Mouse (Mus musculus) kidney, postnatal 0 days (tissue): ENCODE data around the gene Uba6. TPM values are rescaled to one million over a fixed set of nuclear protein-coding genes. Genes with fewer than 3 reads are reported as not detected.

ENCODE experiments used
- ATAC-seq: fragments of 200-750 bp; cut with Nextera tagmentation; replicated peaks from 2 replicates; pipeline ENCODE4 v1.8.0; 2017; ENCODE audit warnings: low read depth, moderate number of reproducible peaks, moderate TSS enrichment, moderate library complexity; ENCODE audit not compliant: low FRiP score
- DNase-seq: peaks from one replicate; pipeline ENCODE4 v3.0.0-alpha.2; 2016; ENCODE audit warnings: low spot score
- H3K27ac ChIP-seq: fragments of 300-500 bp; sonication (generic); 2 replicates; pipeline ENCODE4 v1.5.1; 2014; ENCODE audit warnings: mild to moderate bottlenecking
- H3K27me3 ChIP-seq: fragments of 300-500 bp; sonication (generic); 2 replicates; pipeline ENCODE4 v1.6.1; 2014; ENCODE audit warnings: low read length, mixed read lengths; ENCODE audit not compliant: insufficient read depth
- H3K36me3 ChIP-seq: fragments of 300-500 bp; sonication (generic); 2 replicates; pipeline ENCODE4 v1.6.1; 2014; ENCODE audit warnings: low read length, mixed read lengths; ENCODE audit not compliant: insufficient read depth
- H3K4me1 ChIP-seq: fragments of 300-500 bp; sonication (generic); replicated peaks from 2 replicates; pipeline ENCODE4 v1.6.1; 2014; ENCODE audit warnings: antibody characterized with exemption, low read length, mixed read lengths; ENCODE audit not compliant: insufficient read depth
- H3K4me2 ChIP-seq: fragments of 300-500 bp; sonication (generic); 2 replicates; pipeline ENCODE4 v1.6.1; 2014; ENCODE audit warnings: mild to moderate bottlenecking, low read length, moderate library complexity, mixed read lengths
- H3K4me3 ChIP-seq: fragments of 300-500 bp; sonication (generic); replicated peaks from 2 replicates; pipeline ENCODE4 v1.5.1; 2014; ENCODE audit warnings: low read depth, low read length
- H3K9ac ChIP-seq: fragments of 300-500 bp; sonication (generic); 2 replicates; pipeline ENCODE4 v1.6.1; 2014; ENCODE audit warnings: low read depth, low read length
- H3K9me3 ChIP-seq: fragments of 300-500 bp; sonication (generic); replicated peaks from 2 replicates; pipeline ENCODE4 v1.6.1; 2016; ENCODE audit warnings: low read length, inconsistent platforms, mixed read lengths
- CTCF ChIP-seq: IDR thresholded peaks from 2 replicates; pipeline ENCODE4 v1.5.1; 2016; ENCODE audit warnings: antibody characterized with exemption, low read depth, mild to moderate bottlenecking, moderate library complexity
- WGBS: fragments of 180-500 bp; shearing (Covaris S2); extraction: QIAGEN DNeasy Blood & Tissue Kit; methylation state at CpG from one replicate; pipeline ENCODE4 v1.1.7; 2014; 5-methylcytosine and 5-hydroxymethylcytosine counted together
- polyA plus RNA-seq: library from polyadenylated mRNA; unstranded; fragments of >200 nt; fragmentation: Nextera tagmentation; extraction: Ambion mirVana; gene quantifications from 2 replicates; pipeline ENCODE4 v1.2.1, GENCODE M21; 2015

Uba6 gene
- polyA plus RNA-seq, 1 experiment from 2014 or later = 8.3 TPM

GRCm38 (mm10) chr5:86084979-86085378 is 87.6 kb downstream of the Uba6 start:
- DNase-seq (no peak), ATAC-seq (no peak)
- H3K4me3 ChIP-seq = no peak overlapping the region
- no peaks in the 10 kb centered on the region for H3K4me1 ChIP-seq
- H3K36me3 ChIP-seq = no peaks in the 10 kb centered on the region
- TF ChIP-seq CTCF = no peak
- no peaks in the 10 kb centered on the region for H3K9me3 ChIP-seq
- H3K27ac ChIP-seq = no peak overlapping the region
- H3K9ac ChIP-seq = no peak overlapping the region
- no peak overlapping the region for H3K4me2 ChIP-seq
- H3K27me3 ChIP-seq = no peaks in the 10 kb centered on the region
- WGBS = 81% methylated on average over 7 of the region's 7 CpGs

GRCm38 (mm10) chr5:86083987-86084386 is 88.6 kb downstream of the Uba6 start:
- DNase-seq (no peak), ATAC-seq (no peak)
- H3K9me3 ChIP-seq = no peaks in the 10 kb centered on the region
- no peak overlapping the region for H3K4me2 ChIP-seq
- no peaks in the 10 kb centered on the region for H3K27me3 ChIP-seq
- H3K4me1 ChIP-seq = no peaks in the 10 kb centered on the region
- H3K27ac ChIP-seq = no peak overlapping the region
- 75% methylated on average over 6 of the region's 6 CpGs for WGBS
- TF ChIP-seq CTCF = no peak
- no peaks in the 10 kb centered on the region for H3K36me3 ChIP-seq
- no peak overlapping the region for H3K9ac ChIP-seq
- no peak overlapping the region for H3K4me3 ChIP-seq

- Histone ChIP-seq H3K36me3 (no peaks in the 10 kb centered on the region), H3K4me1 (no peaks in the 10 kb centered on the region), H3K4me2 (no peak overlapping the region), H3K9ac (no peak overlapping the region), H3K4me3 (no peak overlapping the region), H3K9me3 (no peaks in the 10 kb centered on the region), H3K27ac (no peak overlapping the region), H3K27me3 (no peaks in the 10 kb centered on the region)
- no peak for ATAC-seq
- WGBS = 91% methylated on average over 3 of the region's 3 CpGs
- no peak for TF ChIP-seq CTCF
- DNase-seq = no peak
Measured at GRCm38 (mm10) chr5:86078720-86079334, 93.8 kb downstream of the Uba6 start.

GRCm38 (mm10) chr5:86072756-86073386 is 99.7 kb downstream of the Uba6 start:
- ATAC-seq = no peak
- 86% methylated on average over 4 of the region's 4 CpGs for WGBS
- H3K27ac ChIP-seq = no peak overlapping the region
- no peak overlapping the region for H3K4me3 ChIP-seq
- no peak for DNase-seq
- no peak overlapping the region for H3K4me2 ChIP-seq
- H3K4me1 ChIP-seq = no peaks in the 10 kb centered on the region
- no peaks in the 10 kb centered on the region for H3K9me3 ChIP-seq
- no peaks in the 10 kb centered on the region for H3K27me3 ChIP-seq
- H3K36me3 ChIP-seq = no peaks in the 10 kb centered on the region
- H3K9ac ChIP-seq = no peak overlapping the region
- no peak for TF ChIP-seq CTCF

GRCm38 (mm10) chr5:86071538-86071937 is 101.1 kb downstream of the Uba6 start, which contains the start of gene Stap1:
TSS of gene Stap1 (plus strand) at chr5:86071746.
- WGBS = 75% methylated on average over 7 of the region's 7 CpGs

GRCm38 (mm10) chr5:86069121-86069520 is 103.5 kb downstream of the Uba6 start:
- Histone ChIP-seq H3K4me1 (no peaks in the 10 kb centered on the region), H3K4me3 (no peak overlapping the region), H3K9ac (no peak overlapping the region), H3K4me2 (no peak overlapping the region), H3K9me3 (no peaks in the 10 kb centered on the region), H3K27ac (no peak overlapping the region), H3K27me3 (no peaks in the 10 kb centered on the region), H3K36me3 (no peaks in the 10 kb centered on the region)
- 75% methylated on average over 6 of the region's 6 CpGs for WGBS
- TF ChIP-seq CTCF = no peak
- no peak for ATAC-seq
- no peak for DNase-seq

More at GRCm38 (mm10) chr5:86071538-86071937, 101.1 kb downstream of the Uba6 start, which contains the start of gene Stap1:
- ATAC-seq = no peak
- Histone ChIP-seq H3K4me2 (no peak within 1 kb of the TSS), H3K27me3 (no peaks in the 10 kb centered on the region), H3K4me1 (no peaks in the 10 kb centered on the region), H3K9me3 (no peaks in the 10 kb centered on the region), H3K36me3 (no peaks in the 10 kb centered on the region), H3K4me3 (no peak within 1 kb of the TSS), H3K9ac (no peak within 1 kb of the TSS), H3K27ac (no peak within 1 kb of the TSS)
- TF ChIP-seq CTCF = no peak
- no peak for DNase-seq
